8 mouse cellular contexts compared by ENCODE assay signal in genomic region chr19:3414268-3414733, GRCm38 (mm10). TPM values are rescaled to one million over a fixed set of nuclear protein-coding genes. Genes with fewer than 3 reads are reported as not detected.
DNase-seq lines count a peak whose midpoint lies in the region; ATAC-seq and TF ChIP-seq lines count a peak whose summit lies in the region.

TSS of gene Gal (minus strand) at chr19:3414544.

- peaks cover 7% of the 10 kb centered on the region; the same call in 1 of the 2 replicates for H3K27me3 ChIP-seq in forebrain, embryonic 16.5 days (replicated peaks; ENCODE audit: control insufficient read depth, insufficient read depth, low read length)
- H3K27me3 ChIP-seq in intestine, embryonic 16.5 days (replicated peaks; ENCODE audit: control insufficient read depth, insufficient read depth, low read length), result peaks cover 24% of the 10 kb centered on the region
- no peaks in the 10 kb centered on the region for H3K27me3 ChIP-seq in cerebellum, adult 2 months (ENCODE audit: control insufficient read depth, insufficient read depth, low read length)

- no peak for TF ChIP-seq POLR2A in cerebellum, adult 2 months (IDR thresholded peaks at IDR 0.05; ENCODE audit: borderline replicate concordance, insufficient read depth, low read length)

- H3K4me2 ChIP-seq in forebrain, embryonic 16.5 days (ENCODE audit: low read length), result peak within 1 kb of the TSS; percentile 47
- peak within 1 kb of the TSS; percentile 80 for H3K4me2 ChIP-seq in intestine, embryonic 16.5 days (ENCODE audit: low read depth, low read length)

- WGBS in forebrain, embryonic 16.5 days, result 2% methylated on average over 37 of the region's 37 CpGs
- 4% methylated on average over 37 of the region's 37 CpGs for WGBS in intestine, embryonic 16.5 days
- 9% methylated on average over 37 of the region's 37 CpGs for WGBS in cerebellum, adult 2 months

- H3K9me3 ChIP-seq in ES-E14 (ENCODE audit: control insufficient read depth, insufficient read depth, low read depth, low read length), result no peaks in the 10 kb centered on the region
- H3K9me3 ChIP-seq in forebrain, embryonic 16.5 days (ENCODE audit: control insufficient read depth, low read length), result no peaks in the 10 kb centered on the region
- no peaks in the 10 kb centered on the region for H3K9me3 ChIP-seq in intestine, embryonic 16.5 days (ENCODE audit: control insufficient read depth, low read length)

- no peaks in the 10 kb centered on the region for H3K36me3 ChIP-seq in ES-E14 (ENCODE audit: control insufficient read depth, insufficient read depth, low read length, poor library complexity, severe bottlenecking)
- H3K36me3 ChIP-seq in forebrain, embryonic 16.5 days (ENCODE audit: control insufficient read depth, insufficient read depth), result no peaks in the 10 kb centered on the region
- H3K36me3 ChIP-seq in intestine, embryonic 16.5 days (ENCODE audit: control insufficient read depth, insufficient read depth, low read length), result no peaks in the 10 kb centered on the region

- no peak for TF ChIP-seq CTCF in cerebellum, adult 2 months (IDR thresholded peaks at IDR 0.05; ENCODE audit: borderline replicate concordance, insufficient read depth, low read depth, low read length)

- peak; percentile 34 for DNase-seq in cerebellum, postnatal 10 days
- no peak for DNase-seq in cerebellum, postnatal 14 days
- no peak for DNase-seq in ES-E14 (ENCODE audit: low read depth, low spot score)
- peak; percentile 28 for DNase-seq in lung, postnatal 36 days
- DNase-seq in right cerebral cortex, postnatal 25 days, result peak; percentile 16
- no peak for DNase-seq in cerebellum, adult 2 months

- H3K27ac ChIP-seq in ES-E14 (ENCODE audit: insufficient read depth, low read depth, low read length, poor library complexity, severe bottlenecking), result no peak within 1 kb of the TSS
- no peak within 1 kb of the TSS for H3K27ac ChIP-seq in forebrain, embryonic 16.5 days (ENCODE audit: low read length)
- H3K27ac ChIP-seq in intestine, embryonic 16.5 days (ENCODE audit: low read length), result no peak within 1 kb of the TSS
- H3K27ac ChIP-seq in cerebellum, adult 2 months (ENCODE audit: insufficient read depth, low read length), result no peak within 1 kb of the TSS

- in situ Hi-C loops in ES-E14 (cut with MboI; ENCODE audit: low sequenced_read_pairs in 2 of 2, unreplicated experiment in 2 of 2), result no loop called here

- peak; percentile 54 for ATAC-seq in forebrain, embryonic 16.5 days
- ATAC-seq in intestine, embryonic 16.5 days, result peak; percentile 60

- H3K4me1 ChIP-seq in ES-E14 (ENCODE audit: control insufficient read depth in 2 of 2, insufficient read depth in 2 of 2, low read length in 2 of 2, poor library complexity in 1 of 2), result peaks cover 2% of the 10 kb centered on the region in 2 experiments; a peak in 1 of 4 replicates
- peaks cover 5% of the 10 kb centered on the region for H3K4me1 ChIP-seq in forebrain, embryonic 16.5 days (replicated peaks; ENCODE audit: control insufficient read depth, insufficient read depth, low read length)
- H3K4me1 ChIP-seq in intestine, embryonic 16.5 days (ENCODE audit: control insufficient read depth, insufficient read depth, low read length), result peaks cover 10% of the 10 kb centered on the region
- H3K4me1 ChIP-seq in cerebellum, adult 2 months (ENCODE audit: control insufficient read depth, insufficient read depth, low read length), result no peaks in the 10 kb centered on the region

- H3K9ac ChIP-seq in ES-E14 (ENCODE audit: insufficient read depth, low read depth, low read length, poor library complexity, severe bottlenecking), result peak within 1 kb of the TSS; percentile 4; the same call in 1 of the 2 replicates
- peak within 1 kb of the TSS; percentile 41 for H3K9ac ChIP-seq in forebrain, embryonic 16.5 days (replicated peaks; ENCODE audit: low read depth, low read length)
- H3K9ac ChIP-seq in intestine, embryonic 16.5 days (ENCODE audit: low read depth, low read length), result peak within 1 kb of the TSS; percentile 58

- peak within 1 kb of the TSS; percentile 31 to 51; a peak in 3 of 4 replicates for H3K4me3 ChIP-seq in ES-E14 (ENCODE audit: insufficient read depth in 1 of 2, low read depth in 1 of 2, low read length in 2 of 2, poor library complexity in 1 of 2, severe bottlenecking in 1 of 2)
- peak within 1 kb of the TSS; percentile 37 for H3K4me3 ChIP-seq in forebrain, embryonic 16.5 days (replicated peaks; ENCODE audit: low read length)
- H3K4me3 ChIP-seq in intestine, embryonic 16.5 days (ENCODE audit: low read length), result peak within 1 kb of the TSS; percentile 41
- no peak within 1 kb of the TSS for H3K4me3 ChIP-seq in cerebellum, adult 2 months (replicated peaks; ENCODE audit: insufficient read depth, low read depth, low read length)

TF ChIP-seq in ES-E14, 5 proteins besides CTCF, POLR2A, EP300 and RAD21:
- TF ChIP-seq CHD2 (IDR thresholded peaks at IDR 0.05; ENCODE audit: low read depth, low read length), result no peak
- no peak for TF ChIP-seq MAFK (IDR thresholded peaks at IDR 0.05; ENCODE audit: insufficient read depth, low read depth, low read length)
- no peak for TF ChIP-seq HCFC1 (IDR thresholded peaks at IDR 0.05; ENCODE audit: borderline replicate concordance, insufficient read depth, low read length)
- no peak for TF ChIP-seq ZNF384 (IDR thresholded peaks at IDR 0.05; ENCODE audit: low read depth, low read length)
- no peak for TF ChIP-seq ZC3H11A (IDR thresholded peaks at IDR 0.05; ENCODE audit: borderline replicate concordance, low read depth, low read length)

RNA-seq across cellular contexts. Expression of gene Gal, which starts in this region (rescaled TPM):
- 0.27 and 0.95 TPM in 2 replicates for total RNA-seq in ES-E14 (2012; rRNA removed)
- polyA plus RNA-seq in forebrain, embryonic 16.5 days (2015; fragmentation: Nextera tagmentation; extraction: Ambion mirVana), result 2.2 and 9.8 TPM in 2 replicates
- polyA plus RNA-seq in intestine, embryonic 16.5 days (2015; fragmentation: Nextera tagmentation; extraction: Ambion mirVana), result 16.7 and 17.7 TPM in 2 replicates
- 6.7 and 7.1 TPM in 2 replicates for polyA plus RNA-seq in cerebellum, adult 2 months (2012; rRNA removed)

Comparison
In these comparisons a context has a peak if more than half of its experiments do, and no peak if none do; other contexts are left out.
1. DNase-seq: peak in cerebellum, postnatal 10 days (2 of 2), lung, postnatal 36 days (single experiment) and right cerebral cortex, postnatal 25 days (single experiment); none in cerebellum, postnatal 14 days (0 of 2), ES-E14 (single experiment) and cerebellum, adult 2 months (0 of 2).
2. H3K9ac ChIP-seq: peak in every context shown above with its lines; median percentile 58 in intestine, embryonic 16.5 days; 41 in forebrain, embryonic 16.5 days; 4 in ES-E14.